Mouse (Mus musculus): ENCODE results near the gene Sergef. TPM values are rescaled to one million over a fixed set of nuclear protein-coding genes. Genes with fewer than 3 reads are reported as not detected.

The Sergef gene
- total RNA-seq (2023) = 25.4 to 29.7 TPM (median 27.2 TPM) in 4 replicates

DNA sequence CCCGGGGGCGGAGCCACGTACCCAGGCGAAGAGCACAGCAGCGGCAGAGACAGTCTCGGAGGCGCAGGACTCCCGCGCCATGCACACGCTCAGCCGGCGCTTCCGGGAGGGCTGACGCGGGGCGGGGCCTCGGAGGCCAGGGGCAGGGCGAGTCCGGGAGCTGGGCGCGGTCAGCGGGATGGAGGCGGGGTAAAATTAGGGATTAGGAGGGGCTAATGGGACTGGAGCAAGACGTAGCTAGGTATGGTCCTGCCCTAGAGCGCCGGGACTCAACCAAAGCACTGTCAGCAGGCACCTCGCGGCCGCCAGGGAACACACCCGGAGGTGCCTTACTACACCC, at the start of gene Sergef:
Gene Sergef (minus strand): TSS at position 116 of the 340 bp plus-strand sequence.

GRCm38 (mm10) chr7:46672160-46672672, 32.6 kb upstream of the Sergef start, which contains the start of gene Tph1:
Gene Tph1 (minus strand): TSS chr7:46672537.

DNA sequence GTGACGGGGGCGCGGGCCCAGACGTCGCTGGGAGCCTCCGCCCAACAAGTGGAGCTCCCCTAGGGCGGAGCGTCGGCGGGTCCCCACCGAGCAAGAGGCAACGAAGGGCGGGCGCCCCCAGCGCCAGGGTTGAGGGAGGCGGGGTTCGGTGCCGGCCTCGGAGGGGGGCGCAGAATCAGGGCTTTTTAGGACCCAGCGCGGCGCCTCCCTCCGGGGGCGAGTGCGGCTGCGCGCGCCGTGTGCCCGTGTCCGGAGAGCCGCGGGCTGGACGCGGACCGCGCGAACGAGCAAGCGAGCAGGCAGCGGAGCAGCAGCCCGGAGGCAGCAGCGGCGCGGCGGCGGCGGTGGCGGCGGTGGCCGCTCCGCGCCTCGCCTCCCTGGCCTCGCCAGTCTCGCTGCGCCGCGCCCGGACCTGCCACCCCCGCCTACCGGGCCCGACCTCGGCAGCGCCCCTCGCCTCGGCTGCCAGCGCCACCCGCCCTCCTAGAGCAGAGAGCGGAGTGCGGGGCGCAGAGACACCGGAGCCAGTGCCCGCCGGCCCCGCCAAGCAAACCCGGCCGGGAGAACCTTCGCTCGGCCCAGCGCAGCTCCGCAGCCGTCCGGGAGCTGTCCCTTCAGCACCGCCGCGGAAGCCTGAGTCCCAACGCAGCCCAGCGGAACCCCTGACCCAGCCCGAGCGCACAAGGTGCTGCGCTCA, 243.2 kb downstream of the Sergef start, which contains the start of gene Kcnc1:
Gene Kcnc1 (plus strand): TSS at position 267 of the 697 bp plus-strand sequence.

Other genes starting within 250 kb of the Sergef start
- gene Kcnc1, start 243.3 kb downstream of the Sergef start, total RNA-seq (2023) = 0.17 to 0.53 TPM (median 0.36 TPM) in 4 replicates
- gene Tph1, start 32.7 kb upstream of the Sergef start, total RNA-seq (2023) = not detected in 4 replicates
- gene Saal1, start 70.9 kb upstream of the Sergef start, total RNA-seq (2023) = 13.7 to 17.4 TPM (median 15.1 TPM) in 4 replicates
- 0.26 to 2.0 TPM in 2 of 4 replicates, not detected in the others for gene Saa3, start 75.9 kb upstream of the Sergef start, total RNA-seq (2023)
- not detected in 4 replicates for gene Saa4, start 92.8 kb upstream of the Sergef start, total RNA-seq (2023)
- gene Saa1, start 103.2 kb upstream of the Sergef start, total RNA-seq (2023) = not detected in 4 replicates
- gene Saa2, start 112.0 kb upstream of the Sergef start, total RNA-seq (2023) = not detected in 4 replicates
- 57.9 to 68.5 TPM (median 62.8 TPM) in 4 replicates for gene Hps5, start 156.3 kb upstream of the Sergef start, total RNA-seq (2023)
- gene Gtf2h1, start 156.3 kb upstream of the Sergef start, total RNA-seq (2023) = 55.6 to 71.2 TPM (median 62.9 TPM) in 4 replicates
- 151 to 165 TPM (median 159 TPM) in 4 replicates for gene Ldha, start 201.7 kb upstream of the Sergef start, total RNA-seq (2023)
- not detected in 4 replicates for gene Ldhc, start 221.4 kb upstream of the Sergef start, total RNA-seq (2023)